Mouse (Mus musculus): ENCODE data around the gene Rai1. TPM values are rescaled to one million over a fixed set of nuclear protein-coding genes. Genes with fewer than 3 reads are reported as not detected.

Gene Rai1
- polyA plus RNA-seq, 1 experiment from 2014 or later, result 32.5 TPM

DNA sequence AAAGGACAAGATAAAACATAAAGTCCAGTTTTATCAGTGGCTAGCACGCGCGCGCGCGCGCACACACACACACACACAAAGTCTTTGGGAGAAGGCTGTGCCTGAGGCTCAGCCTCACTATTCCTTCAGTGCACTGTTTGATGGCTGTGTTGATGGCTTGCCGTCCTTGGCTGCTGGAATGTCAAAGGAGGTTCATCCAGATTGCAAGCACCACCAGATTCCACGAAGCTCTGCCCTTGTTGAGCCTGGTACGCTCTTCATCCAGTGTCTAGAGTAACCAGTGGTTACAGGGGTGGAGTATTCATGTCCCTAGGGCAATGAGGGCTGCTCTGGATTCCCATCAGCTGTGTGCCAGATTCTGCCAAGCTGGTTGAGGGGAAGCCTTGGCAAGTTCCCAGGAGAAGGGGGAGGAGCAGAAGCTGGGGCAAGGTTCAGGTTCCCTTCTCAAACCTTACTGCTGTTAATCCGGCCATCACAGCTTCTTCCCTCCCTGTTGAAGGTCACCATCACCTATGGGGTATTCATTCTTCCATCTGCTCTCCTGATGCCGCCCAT is 77.4 kb downstream of the Rai1 start:
- Histone ChIP-seq H3K27me3 (ENCODE audit: insufficient read depth, poor library complexity, severe bottlenecking) (no peaks in the 10 kb centered on the region), H3K36me3 (peaks cover 29% of the 10 kb centered on the region), H3K4me1 (peaks cover 93% of the 10 kb centered on the region), H3K4me3 (no peak overlapping the region), H3K27ac (peak overlapping the region; percentile 36; the same call in 1 of the 2 replicates), H3K9me3 (no peaks in the 10 kb centered on the region)
- DNase-seq (ENCODE audit: low spot score), result no peak
- WGBS, result 77% methylated on average over 12 of the region's 12 CpGs

DNA sequence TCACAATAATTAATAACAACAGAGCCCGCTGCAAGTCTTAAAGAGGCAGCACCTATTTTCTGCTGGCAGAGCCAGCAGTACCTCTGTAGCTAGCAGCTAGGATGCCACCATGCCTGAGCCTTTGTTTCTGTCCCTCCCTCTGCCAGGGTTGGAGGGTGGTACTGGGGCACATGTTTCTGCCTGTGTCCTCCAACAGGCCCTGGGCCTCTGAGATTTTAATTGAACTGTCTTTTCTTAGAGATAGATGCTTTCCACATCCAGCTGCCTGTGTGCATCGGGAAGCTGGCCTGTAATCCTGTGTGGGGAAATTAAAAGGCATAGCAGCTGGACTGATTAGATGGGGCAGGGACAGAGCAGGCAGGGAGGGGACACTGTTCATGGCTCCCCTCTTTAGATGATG is 77.9 kb downstream of the Rai1 start:
- Histone ChIP-seq H3K36me3 (peaks cover 35% of the 10 kb centered on the region), H3K27ac (peak overlapping the region; percentile 36; the same call in 1 of the 2 replicates), H3K4me1 (peaks cover 88% of the 10 kb centered on the region), H3K9me3 (no peaks in the 10 kb centered on the region), H3K4me3 (no peak overlapping the region), H3K27me3 (ENCODE audit: insufficient read depth, poor library complexity, severe bottlenecking) (no peaks in the 10 kb centered on the region)
- DNase-seq (ENCODE audit: low spot score), result no peak
- 84% methylated on average over 2 of the region's 2 CpGs for WGBS

DNA sequence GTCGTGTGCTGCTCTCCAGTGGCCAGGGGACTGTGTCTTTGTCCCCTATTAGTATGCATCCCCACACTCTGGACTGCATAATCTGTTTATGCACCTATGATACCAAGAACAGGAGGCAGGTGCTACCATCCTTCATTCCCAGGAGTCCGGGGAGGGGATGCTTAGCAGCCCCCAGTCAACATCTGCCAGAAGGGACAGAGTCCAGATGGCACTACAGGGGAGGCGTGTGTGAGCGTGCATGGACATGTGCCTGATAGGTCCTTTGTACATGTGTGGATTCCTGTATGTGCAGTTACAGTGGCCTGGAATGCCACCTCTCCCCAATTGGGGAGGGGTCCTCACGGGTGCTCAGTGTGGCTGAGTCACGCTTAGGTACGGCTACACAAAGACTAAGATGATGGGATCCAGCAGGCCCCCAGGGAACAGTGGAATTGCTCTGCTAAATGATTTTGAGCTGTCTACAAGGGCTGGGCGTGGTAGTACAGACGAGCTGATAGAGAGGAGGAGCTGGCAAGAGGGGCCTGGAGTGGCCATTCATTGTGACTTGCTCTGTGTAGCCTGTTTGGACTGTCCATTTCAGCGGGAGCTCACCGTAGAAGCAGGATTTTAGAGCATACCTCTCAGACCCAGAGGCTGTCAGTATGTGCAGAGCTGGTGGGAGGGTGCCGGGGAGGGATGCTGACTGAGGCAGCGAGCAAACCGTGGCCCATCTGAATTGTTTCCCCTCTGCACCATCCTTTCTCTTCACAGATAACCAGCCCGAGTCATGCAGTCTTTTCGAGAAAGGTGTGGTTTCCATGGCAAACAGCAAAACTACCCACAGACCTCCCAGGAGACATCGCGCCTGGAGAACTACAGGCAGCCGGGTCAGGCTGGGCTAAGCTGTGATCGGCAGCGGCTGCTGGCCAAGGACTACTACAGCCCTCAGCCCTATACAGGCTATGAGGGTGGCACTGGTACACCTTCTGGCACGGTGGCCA is 79.8 kb downstream of the Rai1 start:
- WGBS, result 50% methylated on average over 22 of the region's 22 CpGs
- no peaks in the 10 kb centered on the region for H3K27me3 ChIP-seq (ENCODE audit: insufficient read depth, poor library complexity, severe bottlenecking)
- peak overlapping the region; percentile 59 for H3K27ac ChIP-seq
- DNase-seq (ENCODE audit: low spot score), result no peak
- H3K4me3 ChIP-seq, result no peak overlapping the region
- H3K36me3 ChIP-seq, result peaks cover 49% of the 10 kb centered on the region
- H3K4me1 ChIP-seq, result peaks cover 76% of the 10 kb centered on the region
- no peaks in the 10 kb centered on the region for H3K9me3 ChIP-seq

DNA sequence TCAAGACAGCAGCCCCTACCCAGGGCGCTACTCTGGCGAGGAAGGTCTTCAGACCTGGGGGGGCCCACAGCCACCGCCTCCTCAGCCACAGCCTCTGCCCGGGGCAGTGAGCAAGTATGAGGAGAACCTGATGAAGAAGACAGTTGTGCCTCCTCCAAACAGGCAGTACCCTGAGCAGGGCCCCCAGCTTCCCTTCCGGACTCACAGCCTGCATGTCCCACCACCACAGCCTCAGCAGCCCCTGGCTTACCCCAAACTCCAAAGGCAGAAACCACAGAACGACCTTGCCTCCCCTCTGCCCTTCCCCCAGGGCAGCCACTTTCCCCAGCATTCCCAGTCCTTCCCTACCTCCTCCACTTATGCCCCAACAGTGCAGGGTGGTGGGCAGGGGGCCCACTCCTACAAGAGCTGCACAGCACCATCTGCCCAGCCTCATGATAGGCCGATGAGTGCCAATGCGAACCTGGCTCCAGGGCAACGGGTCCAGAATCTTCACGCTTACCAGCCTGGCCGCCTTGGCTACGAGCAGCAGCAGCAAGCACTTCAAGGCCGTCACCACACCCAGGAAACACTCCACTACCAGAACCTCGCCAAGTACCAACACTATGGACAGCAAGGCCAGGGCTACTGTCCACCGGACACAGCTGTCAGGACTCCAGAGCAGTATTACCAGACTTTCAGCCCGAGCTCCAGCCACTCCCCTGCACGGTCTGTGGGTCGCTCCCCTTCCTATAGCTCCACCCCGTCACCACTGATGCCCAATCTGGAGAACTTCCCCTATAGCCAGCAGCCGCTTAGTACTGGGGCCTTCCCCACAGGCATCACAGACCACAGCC is 80.8 kb downstream of the Rai1 start:
- peaks cover 72% of the 10 kb centered on the region for H3K4me1 ChIP-seq
- H3K36me3 ChIP-seq, result peaks cover 59% of the 10 kb centered on the region
- WGBS, result 78% methylated on average over 20 of the region's 20 CpGs
- H3K4me3 ChIP-seq, result no peak overlapping the region
- H3K27ac ChIP-seq, result peak overlapping the region; percentile 59
- H3K27me3 ChIP-seq (ENCODE audit: insufficient read depth, poor library complexity, severe bottlenecking), result no peaks in the 10 kb centered on the region
- DNase-seq (ENCODE audit: low spot score), result no peak
- no peaks in the 10 kb centered on the region for H3K9me3 ChIP-seq

DNA sequence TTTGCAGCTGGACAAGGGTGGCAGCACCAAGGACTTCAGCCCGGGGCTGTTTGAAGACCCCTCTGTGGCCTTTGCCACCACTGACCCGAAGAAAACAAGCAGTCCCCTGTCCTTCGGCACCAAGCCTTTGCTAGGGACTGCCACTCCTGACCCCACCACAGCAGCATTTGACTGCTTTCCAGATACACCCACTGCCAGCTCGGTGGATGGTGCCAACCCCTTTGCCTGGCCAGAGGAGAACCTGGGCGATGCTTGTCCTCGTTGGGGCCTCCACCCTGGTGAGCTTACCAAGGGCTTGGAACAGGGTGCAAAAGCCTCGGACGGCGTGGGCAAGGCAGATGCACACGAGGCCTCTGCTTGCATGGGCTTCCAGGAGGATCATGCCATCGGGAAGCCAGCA is 82.3 kb downstream of the Rai1 start:
- no peaks in the 10 kb centered on the region for H3K9me3 ChIP-seq
- peaks cover 67% of the 10 kb centered on the region for H3K4me1 ChIP-seq
- DNase-seq (ENCODE audit: low spot score), result no peak
- WGBS, result 91% methylated on average over 11 of the region's 11 CpGs
- no peaks in the 10 kb centered on the region for H3K27me3 ChIP-seq (ENCODE audit: insufficient read depth, poor library complexity, severe bottlenecking)
- H3K27ac ChIP-seq, result no peak overlapping the region
- no peak overlapping the region for H3K4me3 ChIP-seq
- H3K36me3 ChIP-seq, result peaks cover 74% of the 10 kb centered on the region

DNA sequence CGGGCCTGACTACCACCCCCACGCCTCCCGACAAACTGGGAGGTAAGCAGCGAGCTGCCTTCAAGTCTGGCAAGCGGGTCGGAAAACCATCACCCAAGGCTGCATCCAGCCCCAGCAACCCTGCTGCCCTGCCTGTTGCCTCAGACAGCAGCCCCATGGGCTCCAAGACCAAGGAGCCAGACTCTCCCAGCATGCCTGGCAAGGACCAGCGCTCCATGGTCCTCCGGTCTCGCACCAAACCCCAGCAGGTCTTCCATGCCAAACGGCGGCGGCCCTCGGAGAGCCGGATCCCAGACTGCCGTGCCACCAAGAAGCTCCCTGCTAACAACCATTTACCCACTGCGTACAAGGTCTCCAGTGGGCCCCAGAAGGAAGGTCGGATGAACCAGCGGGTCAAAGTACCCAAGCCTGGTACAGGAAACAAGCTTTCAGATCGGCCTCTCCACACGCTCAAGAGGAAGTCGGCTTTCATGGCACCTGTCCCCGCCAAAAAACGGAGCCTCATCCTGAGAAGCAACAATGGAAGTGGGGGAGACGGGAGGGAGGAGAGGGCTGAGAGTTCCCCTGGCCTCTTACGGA is 83.6 kb downstream of the Rai1 start:
- no peak for DNase-seq (ENCODE audit: low spot score)
- WGBS, result 91% methylated on average over 25 of the region's 25 CpGs
- 0 out of 2 replicates have a peak overlapping the region, but pooled peaks have one; percentile 24 for H3K27ac ChIP-seq
- peaks cover 65% of the 10 kb centered on the region for H3K4me1 ChIP-seq
- H3K27me3 ChIP-seq (ENCODE audit: insufficient read depth, poor library complexity, severe bottlenecking), result no peaks in the 10 kb centered on the region
- H3K4me3 ChIP-seq, result no peak overlapping the region
- peaks cover 86% of the 10 kb centered on the region for H3K36me3 ChIP-seq
- H3K9me3 ChIP-seq, result no peaks in the 10 kb centered on the region

DNA sequence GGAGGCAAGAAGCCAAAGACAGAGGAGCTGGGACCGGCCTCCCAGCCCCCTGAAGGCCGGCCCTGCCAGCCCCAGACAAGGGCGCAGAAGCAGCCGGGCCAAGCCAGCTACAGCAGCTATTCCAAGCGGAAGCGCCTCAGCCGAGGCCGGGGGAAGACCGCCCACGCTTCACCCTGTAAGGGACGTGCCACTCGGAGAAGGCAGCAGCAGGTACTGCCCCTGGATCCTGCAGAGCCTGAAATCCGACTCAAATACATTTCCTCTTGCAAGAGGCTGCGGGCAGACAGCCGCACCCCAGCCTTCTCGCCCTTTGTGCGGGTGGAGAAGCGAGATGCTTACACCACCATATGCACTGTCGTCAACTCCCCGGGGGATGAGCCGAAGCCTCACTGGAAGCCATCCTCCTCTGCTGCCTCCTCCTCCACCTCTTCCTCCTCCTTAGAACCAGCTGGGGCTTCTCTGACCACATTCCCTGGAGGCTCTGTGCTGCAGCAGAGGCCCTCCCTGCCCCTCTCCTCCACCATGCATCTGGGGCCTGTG is 84.8 kb downstream of the Rai1 start:
- Histone ChIP-seq H3K4me3 (no peak overlapping the region), H3K9me3 (peaks cover 4% of the 10 kb centered on the region), H3K4me1 (peaks cover 58% of the 10 kb centered on the region), H3K27ac (peak overlapping the region; percentile 32; the same call in 1 of the 2 replicates), H3K36me3 (peaks cover 99% of the 10 kb centered on the region), H3K27me3 (ENCODE audit: insufficient read depth, poor library complexity, severe bottlenecking) (no peaks in the 10 kb centered on the region)
- DNase-seq (ENCODE audit: low spot score), result no peak
- 82% methylated on average over 21 of the region's 21 CpGs for WGBS

DNA sequence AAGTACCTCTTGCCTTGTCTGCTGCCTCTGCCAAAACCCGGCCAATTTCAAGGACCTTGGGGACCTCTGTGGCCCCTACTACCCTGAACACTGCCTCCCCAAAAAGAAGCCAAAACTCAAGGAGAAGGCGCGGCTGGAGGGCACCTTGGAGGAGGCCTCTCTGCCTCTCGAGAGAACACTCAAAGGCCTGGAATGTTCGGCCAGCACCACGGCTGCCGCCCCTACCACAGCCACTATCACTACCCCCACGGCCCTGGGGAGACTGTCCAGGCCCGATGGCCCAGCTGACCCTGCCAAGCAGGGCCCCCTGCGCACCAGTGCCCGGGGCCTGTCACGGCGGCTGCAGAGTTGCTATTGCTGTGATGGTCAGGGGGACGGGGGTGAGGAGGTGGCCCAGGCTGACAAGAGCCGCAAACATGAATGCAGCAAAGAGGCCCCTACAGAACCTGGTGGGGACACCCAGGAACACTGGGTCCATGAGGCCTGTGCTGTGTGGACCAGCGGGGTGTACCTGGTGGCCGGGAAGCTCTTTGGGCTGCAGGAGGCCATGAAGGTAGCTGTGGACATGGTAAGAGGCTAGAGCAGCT is 85.3 kb downstream of the Rai1 start:
- Histone ChIP-seq H3K27me3 (ENCODE audit: insufficient read depth, poor library complexity, severe bottlenecking) (no peaks in the 10 kb centered on the region), H3K9me3 (peaks cover 9% of the 10 kb centered on the region), H3K4me3 (no peak overlapping the region), H3K36me3 (peaks cover 100% of the 10 kb centered on the region), H3K4me1 (peaks cover 52% of the 10 kb centered on the region), H3K27ac (no peak overlapping the region; the same call in 1 of the 2 replicates)
- WGBS, result 84% methylated on average over 17 of the region's 17 CpGs
- DNase-seq (ENCODE audit: low spot score), result no peak

DNA sequence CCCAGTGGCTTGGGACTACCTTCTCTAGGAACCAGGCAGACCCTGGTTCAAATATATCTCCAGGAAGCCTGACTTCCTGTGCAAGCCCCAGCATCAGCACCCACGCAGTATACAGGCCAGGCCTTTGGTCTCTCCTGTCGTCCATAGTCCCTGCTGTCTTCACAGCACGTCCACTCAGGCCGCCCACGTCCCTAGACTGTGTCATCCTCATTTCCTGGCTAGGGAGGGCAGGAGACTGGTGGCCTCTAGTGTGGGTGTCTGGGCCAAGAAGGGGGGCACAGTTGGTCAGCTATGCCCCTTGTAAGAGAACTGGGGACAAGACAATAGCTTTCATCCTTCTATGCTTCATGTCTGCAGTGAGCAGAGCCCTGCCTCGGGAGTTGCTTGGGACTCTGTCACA is 87.7 kb downstream of the Rai1 start:
- peaks cover 9% of the 10 kb centered on the region for H3K9me3 ChIP-seq
- WGBS, result 79% methylated on average over 6 of the region's 6 CpGs
- peaks cover 100% of the 10 kb centered on the region for H3K36me3 ChIP-seq
- no peaks in the 10 kb centered on the region for H3K27me3 ChIP-seq (ENCODE audit: insufficient read depth, poor library complexity, severe bottlenecking)
- DNase-seq (ENCODE audit: low spot score), result no peak
- no peak overlapping the region for H3K4me3 ChIP-seq
- no peak overlapping the region for H3K27ac ChIP-seq
- H3K4me1 ChIP-seq, result peaks cover 39% of the 10 kb centered on the region

DNA sequence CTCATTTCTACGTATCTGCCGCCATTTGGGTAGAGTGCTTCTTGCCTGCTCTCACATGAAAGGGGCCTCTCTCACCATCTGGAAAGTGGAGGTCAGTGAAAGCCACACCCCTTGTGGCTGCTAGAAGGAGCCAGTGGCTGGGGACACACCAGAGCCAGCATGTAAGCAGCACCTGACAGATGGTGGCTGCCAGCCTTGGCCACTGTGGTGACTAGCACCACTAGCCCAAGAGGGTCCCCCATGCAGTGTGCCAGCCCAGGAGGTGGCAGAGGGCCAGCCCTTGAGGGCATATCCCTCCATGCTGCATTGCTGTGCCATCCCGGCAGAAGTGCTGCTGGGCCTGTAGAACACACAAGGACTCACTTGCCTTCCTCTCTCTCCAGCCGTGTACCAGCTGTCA is 88.7 kb downstream of the Rai1 start:
- Histone ChIP-seq H3K27ac (0 out of 2 replicates have a peak overlapping the region, but pooled peaks have one; percentile 18), H3K4me1 (peaks cover 34% of the 10 kb centered on the region), H3K4me3 (no peak overlapping the region), H3K36me3 (peaks cover 100% of the 10 kb centered on the region), H3K9me3 (peaks cover 9% of the 10 kb centered on the region), H3K27me3 (ENCODE audit: insufficient read depth, poor library complexity, severe bottlenecking) (no peaks in the 10 kb centered on the region)
- WGBS, result 84% methylated on average over 4 of the region's 4 CpGs
- DNase-seq (ENCODE audit: low spot score), result no peak

DNA sequence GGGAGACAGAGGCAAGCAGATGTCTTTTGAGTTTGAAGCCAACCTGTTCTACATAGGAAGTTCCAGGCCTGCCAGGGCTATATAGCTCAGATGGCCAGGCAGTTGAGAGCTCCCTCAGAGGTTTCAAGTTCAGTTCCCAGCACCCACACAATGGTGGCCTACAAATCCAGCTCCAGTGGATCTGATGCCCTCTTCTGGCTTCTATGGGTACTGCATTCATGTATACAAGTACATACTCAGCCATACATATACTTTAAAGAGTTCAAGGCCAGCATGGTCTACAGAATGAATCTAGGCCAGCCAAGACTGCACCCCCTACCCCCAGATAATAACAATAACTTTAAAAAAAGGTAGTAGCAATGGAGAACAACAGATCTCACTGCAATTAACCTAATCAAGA is 90.3 kb downstream of the Rai1 start:
- peaks cover 37% of the 10 kb centered on the region for H3K4me1 ChIP-seq
- H3K27me3 ChIP-seq (ENCODE audit: insufficient read depth, poor library complexity, severe bottlenecking), result no peaks in the 10 kb centered on the region
- H3K4me3 ChIP-seq, result no peak overlapping the region
- peaks cover 9% of the 10 kb centered on the region for H3K9me3 ChIP-seq
- peaks cover 95% of the 10 kb centered on the region for H3K36me3 ChIP-seq
- no peak overlapping the region for H3K27ac ChIP-seq
- DNase-seq (ENCODE audit: low spot score), result no peak

DNA sequence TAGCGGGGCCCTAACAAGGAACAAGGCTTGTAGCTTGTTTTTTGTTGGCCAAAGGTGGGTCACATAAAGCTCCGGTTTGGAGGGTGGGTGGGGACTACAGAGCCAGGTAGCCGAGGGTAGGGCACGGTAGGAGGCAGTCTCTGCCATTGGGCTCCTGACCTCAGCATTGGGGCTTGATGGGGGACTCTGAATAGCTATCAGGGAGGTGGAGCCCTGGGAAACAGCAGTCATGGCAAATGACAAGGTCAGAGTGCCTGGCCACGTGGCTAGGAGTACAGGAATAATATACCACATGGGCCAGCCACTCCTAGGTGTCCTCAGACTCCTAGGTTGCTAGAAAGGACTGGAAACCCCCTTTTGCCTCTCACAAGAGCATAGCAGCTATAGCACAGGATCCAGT is 91.5 kb downstream of the Rai1 start:
- WGBS, result 71% methylated on average over 5 of the region's 5 CpGs
- peaks cover 95% of the 10 kb centered on the region for H3K36me3 ChIP-seq
- no peak for DNase-seq (ENCODE audit: low spot score)
- H3K27ac ChIP-seq, result 0 out of 2 replicates have a peak overlapping the region, but pooled peaks have one; percentile 17
- no peak overlapping the region for H3K4me3 ChIP-seq
- peaks cover 32% of the 10 kb centered on the region for H3K4me1 ChIP-seq
- peaks cover 9% of the 10 kb centered on the region for H3K9me3 ChIP-seq
- no peaks in the 10 kb centered on the region for H3K27me3 ChIP-seq (ENCODE audit: insufficient read depth, poor library complexity, severe bottlenecking)
